Mouse (Mus musculus) retina, postnatal 1 day (tissue): Measurements from ENCODE around the gene Gm20388.

Experiments
- DNase-seq: peaks from one replicate; pipeline ENCODE4 v3.0.0-alpha.2; 2012

The Gm20388 gene

GRCm38 (mm10) chr8:123332262-123333090, 3421.8 kb downstream of the Gm20388 start, which contains the start of gene Spire2:
TSS of gene Spire2 (plus strand) at chr8:123332713.
- peak; percentile 92 for DNase-seq

GRCm38 (mm10) chr8:123333091-123333587, 3422.5 kb downstream of the Gm20388 start:
- DNase-seq: peak; percentile 45

- DNase-seq: no peak
Measured at GRCm38 (mm10) chr8:123333864-123334263, 3423.2 kb downstream of the Gm20388 start.

- DNase-seq: no peak
Measured at GRCm38 (mm10) chr8:123334467-123334866, 3423.8 kb downstream of the Gm20388 start.

- no peak for DNase-seq
Measured at GRCm38 (mm10) chr8:123337475-123337874, 3426.8 kb downstream of the Gm20388 start.

- DNase-seq: no peak
Measured at GRCm38 (mm10) chr8:123340071-123340470, 3429.4 kb downstream of the Gm20388 start.

- no peak for DNase-seq
Measured at GRCm38 (mm10) chr8:123341040-123342015, 3430.7 kb downstream of the Gm20388 start.

- DNase-seq: no peak
Measured at GRCm38 (mm10) chr8:123342253-123342652, 3431.6 kb downstream of the Gm20388 start.

GRCm38 (mm10) chr8:123342911-123343310, 3432.3 kb downstream of the Gm20388 start:
- no peak for DNase-seq

- DNase-seq: no peak
Measured at GRCm38 (mm10) chr8:123343422-123343821, 3432.8 kb downstream of the Gm20388 start.

GRCm38 (mm10) chr8:123345135-123345534, 3434.5 kb downstream of the Gm20388 start:
- no peak for DNase-seq

- no peak for DNase-seq
Measured at GRCm38 (mm10) chr8:123345856-123346255, 3435.2 kb downstream of the Gm20388 start.

- no peak for DNase-seq
Measured at GRCm38 (mm10) chr8:123347293-123347692, 3436.7 kb downstream of the Gm20388 start.

GRCm38 (mm10) chr8:123348237-123348843, 3437.7 kb downstream of the Gm20388 start:
- DNase-seq: peak; percentile 86

GRCm38 (mm10) chr8:123349073-123349472, 3438.4 kb downstream of the Gm20388 start:
- DNase-seq: no peak

- no peak for DNase-seq
Measured at GRCm38 (mm10) chr8:123352118-123352517, 3441.5 kb downstream of the Gm20388 start.

- peak; percentile 61 for DNase-seq
Measured at GRCm38 (mm10) chr8:123352786-123353185, 3442.1 kb downstream of the Gm20388 start.

- no peak for DNase-seq
Measured at GRCm38 (mm10) chr8:123353216-123353615, 3442.6 kb downstream of the Gm20388 start.

GRCm38 (mm10) chr8:123361082-123361739, 3450.6 kb downstream of the Gm20388 start:
- peak; percentile 89 for DNase-seq

- peak; percentile 99 for DNase-seq
Measured at GRCm38 (mm10) chr8:123373403-123374238, 3463.0 kb downstream of the Gm20388 start, which contains the start of gene Tcf25. TSS of gene Tcf25 (plus strand) at chr8:123373753.

GRCm38 (mm10) chr8:123374239-123374578, 3463.6 kb downstream of the Gm20388 start:
- DNase-seq: peak; percentile 94
